Mouse (Mus musculus) skeletal muscle tissue, adult 2 months (tissue): ENCODE results near the gene Car6.

ENCODE experiments used
- DNase-seq: peaks from one replicate; pipeline ENCODE4 v3.0.0-alpha.2; 2012; ENCODE audit warnings: low read depth, low spot score

Car6 gene

GRCm38 (mm10) chr4:150229747-150230390, 28.7 kb upstream of the Car6 start:
- DNase-seq, result no peak

GRCm38 (mm10) chr4:150228581-150229348, 27.6 kb upstream of the Car6 start:
- DNase-seq, result no peak

- DNase-seq, result peak; percentile 86
Observed at GRCm38 (mm10) chr4:150226818-150227688, 25.9 kb upstream of the Car6 start.

GRCm38 (mm10) chr4:150225700-150226099, 24.6 kb upstream of the Car6 start:
- DNase-seq, result no peak

GRCm38 (mm10) chr4:150223830-150224229, 22.7 kb upstream of the Car6 start:
- DNase-seq, result no peak

GRCm38 (mm10) chr4:150221017-150221640, 20.0 kb upstream of the Car6 start:
- DNase-seq, result no peak

GRCm38 (mm10) chr4:150220584-150220983, 19.5 kb upstream of the Car6 start:
- no peak for DNase-seq

- DNase-seq, result no peak
Observed at GRCm38 (mm10) chr4:150219501-150220292, 18.6 kb upstream of the Car6 start.

- DNase-seq, result no peak
Observed at GRCm38 (mm10) chr4:150217935-150218334, 16.8 kb upstream of the Car6 start.

- DNase-seq, result no peak
Observed at GRCm38 (mm10) chr4:150217042-150217554, 16.0 kb upstream of the Car6 start.

- DNase-seq, result no peak
Observed at GRCm38 (mm10) chr4:150216423-150216822, 15.3 kb upstream of the Car6 start.

- DNase-seq, result no peak
Observed at GRCm38 (mm10) chr4:150213910-150214309, 12.8 kb upstream of the Car6 start.

GRCm38 (mm10) chr4:150212553-150212971, 11.4 kb upstream of the Car6 start:
- no peak for DNase-seq

GRCm38 (mm10) chr4:150211930-150212552, 10.9 kb upstream of the Car6 start:
- DNase-seq, result no peak

GRCm38 (mm10) chr4:150210306-150210705, 9.2 kb upstream of the Car6 start:
- DNase-seq, result no peak

GRCm38 (mm10) chr4:150209751-150210150, 8.6 kb upstream of the Car6 start:
- DNase-seq, result no peak

- DNase-seq, result no peak
Observed at GRCm38 (mm10) chr4:150204877-150205276, 3.7 kb upstream of the Car6 start.

- peak; percentile 21 for DNase-seq
Observed at GRCm38 (mm10) chr4:150202702-150203101, 1.6 kb upstream of the Car6 start.

- no peak for DNase-seq
Observed at GRCm38 (mm10) chr4:150198268-150198667, 2.9 kb downstream of the Car6 start.

- DNase-seq, result peak; percentile 18
Observed at GRCm38 (mm10) chr4:150193915-150194314, 7.2 kb downstream of the Car6 start.
